Mouse (Mus musculus): ENCODE measurements around the gene Emsy. TPM values are rescaled to one million over a fixed set of nuclear protein-coding genes. Genes with fewer than 3 reads are reported as not detected.
A peak's percentile ranks its signal among the peaks of the same experiment; 100 is the strongest.

Gene Emsy
- polyA plus RNA-seq, 1 experiment from 2014 or later, result 14.1 TPM

- no peak for TF ChIP-seq CTCF (IDR thresholded peaks at IDR 0.05; ENCODE audit: low read depth)
Observed at GRCm38 (mm10) chr7:98690126-98690525, 33.5 kb upstream of the Emsy start.

DNA sequence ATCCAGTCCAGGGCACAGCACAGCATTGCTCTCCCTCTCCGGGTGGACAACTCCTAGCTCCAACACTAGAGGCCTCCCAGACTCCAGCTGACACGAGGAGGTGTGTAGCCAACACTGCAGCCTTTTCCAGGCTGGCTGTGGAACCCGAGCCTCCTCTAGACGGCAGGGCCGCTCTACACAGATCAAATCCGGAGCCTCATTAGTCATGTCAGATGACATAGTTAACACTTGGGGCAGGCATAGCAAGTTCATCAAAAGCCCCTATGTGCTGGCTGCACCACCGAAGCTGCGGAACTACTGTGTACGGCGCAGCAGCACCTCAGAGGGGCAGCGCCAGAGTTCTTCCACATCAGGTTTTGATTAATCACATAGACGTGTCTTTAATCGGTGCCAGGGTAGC lies 29.3 kb upstream of the Emsy start:
- ATAC-seq (replicated peaks; ENCODE audit: low FRiP score, low read depth), result peak; percentile 91

More at GRCm38 (mm10) chr7:98690126-98690525, 33.5 kb upstream of the Emsy start:
- Histone ChIP-seq H3K4me3 (replicated peaks; ENCODE audit: low read depth, low read length) (no peak overlapping the region), H3K9me3 (replicated peaks; ENCODE audit: low read length) (no peaks in the 10 kb centered on the region), H3K27me3 (ENCODE audit: insufficient read depth, low read length) (no peaks in the 10 kb centered on the region), H3K36me3 (ENCODE audit: insufficient read depth, low read length) (no peaks in the 10 kb centered on the region), H3K4me2 (ENCODE audit: low read length) (no peak overlapping the region), H3K4me1 (replicated peaks; ENCODE audit: insufficient read depth, low read length) (no peaks in the 10 kb centered on the region; the same call in none of the 2 replicates), H3K9ac (ENCODE audit: low read depth, low read length) (no peak overlapping the region), H3K27ac (no peak overlapping the region)
- ATAC-seq (replicated peaks; ENCODE audit: low FRiP score, low read depth) (no peak), DNase-seq (ENCODE audit: low spot score) (no peak)
- WGBS, result 76% methylated on average over 1 of the region's 1 CpGs

GRCm38 (mm10) chr7:98682821-98683220 lies 26.2 kb upstream of the Emsy start:
- ATAC-seq (replicated peaks; ENCODE audit: low FRiP score, low read depth) (no peak), DNase-seq (ENCODE audit: low spot score) (no peak)
- 94% methylated on average over 10 of the region's 10 CpGs for WGBS
- H3K4me2 ChIP-seq (ENCODE audit: low read length), result no peak overlapping the region
- no peak overlapping the region for H3K4me3 ChIP-seq (replicated peaks; ENCODE audit: low read depth, low read length)
- no peaks in the 10 kb centered on the region for H3K4me1 ChIP-seq (replicated peaks; ENCODE audit: insufficient read depth, low read length)
- H3K27ac ChIP-seq, result no peak overlapping the region
- no peaks in the 10 kb centered on the region for H3K36me3 ChIP-seq (ENCODE audit: insufficient read depth, low read length)
- H3K27me3 ChIP-seq (ENCODE audit: insufficient read depth, low read length), result no peaks in the 10 kb centered on the region
- no peak overlapping the region for H3K9ac ChIP-seq (ENCODE audit: low read depth, low read length)
- H3K9me3 ChIP-seq (replicated peaks; ENCODE audit: low read length), result no peaks in the 10 kb centered on the region
- TF ChIP-seq CTCF (IDR thresholded peaks at IDR 0.05; ENCODE audit: low read depth), result no peak

More for the DNA sequence above, 29.3 kb upstream of the Emsy start:
- peak; percentile 90 for DNase-seq (ENCODE audit: low spot score)
- Histone ChIP-seq H3K9ac (ENCODE audit: low read depth, low read length) (0 out of 2 replicates have a peak overlapping the region, but pooled peaks have one; percentile 27), H3K9me3 (replicated peaks; ENCODE audit: low read length) (no peaks in the 10 kb centered on the region), H3K27ac (no peak overlapping the region), H3K4me1 (replicated peaks; ENCODE audit: insufficient read depth, low read length) (no peaks in the 10 kb centered on the region), H3K36me3 (ENCODE audit: insufficient read depth, low read length) (no peaks in the 10 kb centered on the region), H3K27me3 (ENCODE audit: insufficient read depth, low read length) (no peaks in the 10 kb centered on the region), H3K4me3 (replicated peaks; ENCODE audit: low read depth, low read length) (peak overlapping the region; percentile 11; the same call in 1 of the 2 replicates), H3K4me2 (ENCODE audit: low read length) (peak overlapping the region; percentile 44)
- WGBS, result 16% methylated on average over 13 of the region's 13 CpGs
- TF ChIP-seq CTCF (IDR thresholded peaks at IDR 0.05; ENCODE audit: low read depth), result peak; percentile 76

GRCm38 (mm10) chr7:98680691-98681090 lies 24.1 kb upstream of the Emsy start:
- TF ChIP-seq CTCF (IDR thresholded peaks at IDR 0.05; ENCODE audit: low read depth), result no peak
- DNase-seq (ENCODE audit: low spot score), result no peak
- ATAC-seq (replicated peaks; ENCODE audit: low FRiP score, low read depth), result no peak
- Histone ChIP-seq H3K4me2 (ENCODE audit: low read length) (no peak overlapping the region), H3K9ac (ENCODE audit: low read depth, low read length) (no peak overlapping the region), H3K9me3 (replicated peaks; ENCODE audit: low read length) (no peaks in the 10 kb centered on the region), H3K4me1 (replicated peaks; ENCODE audit: insufficient read depth, low read length) (0 out of 2 replicates have a peak, but pooled peaks cover 3% of the 10 kb centered on the region), H3K27me3 (ENCODE audit: insufficient read depth, low read length) (no peaks in the 10 kb centered on the region), H3K36me3 (ENCODE audit: insufficient read depth, low read length) (no peaks in the 10 kb centered on the region), H3K4me3 (replicated peaks; ENCODE audit: low read depth, low read length) (no peak overlapping the region), H3K27ac (no peak overlapping the region)
- 65% methylated on average over 2 of the region's 2 CpGs for WGBS

DNA sequence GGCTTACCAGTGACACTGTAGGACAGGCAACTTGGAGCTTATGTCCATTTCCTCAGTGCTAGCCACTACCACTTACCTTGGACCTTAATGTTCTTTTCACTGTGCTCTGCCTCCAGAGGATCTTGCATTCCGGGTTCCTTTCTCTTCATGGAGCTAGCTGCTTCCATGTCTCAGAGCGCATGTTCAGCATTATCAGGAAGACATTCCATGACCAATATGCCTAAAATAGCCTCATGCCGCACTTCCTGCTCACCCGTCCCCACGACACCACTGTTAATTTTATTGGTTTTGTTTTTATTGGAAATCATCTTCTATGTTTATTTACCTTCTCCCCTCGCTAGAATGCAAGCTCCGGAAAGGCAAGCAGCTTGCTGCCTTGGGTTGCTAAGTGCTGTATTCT lies 21.9 kb upstream of the Emsy start:
- Histone ChIP-seq H3K36me3 (ENCODE audit: insufficient read depth, low read length) (no peaks in the 10 kb centered on the region), H3K4me1 (replicated peaks; ENCODE audit: insufficient read depth, low read length) (0 out of 2 replicates have a peak, but pooled peaks cover 3% of the 10 kb centered on the region), H3K27ac (peak overlapping the region; percentile 50; the same call in 1 of the 2 replicates), H3K4me2 (ENCODE audit: low read length) (peak overlapping the region; percentile 16), H3K9ac (ENCODE audit: low read depth, low read length) (no peak overlapping the region), H3K4me3 (replicated peaks; ENCODE audit: low read depth, low read length) (no peak overlapping the region), H3K27me3 (ENCODE audit: insufficient read depth, low read length) (no peaks in the 10 kb centered on the region), H3K9me3 (replicated peaks; ENCODE audit: low read length) (no peaks in the 10 kb centered on the region)
- DNase-seq (ENCODE audit: low spot score), result peak; percentile 79
- ATAC-seq (replicated peaks; ENCODE audit: low FRiP score, low read depth), result no peak
- no peak for TF ChIP-seq CTCF (IDR thresholded peaks at IDR 0.05; ENCODE audit: low read depth)
- WGBS, result 30% methylated on average over 7 of the region's 7 CpGs

DNA sequence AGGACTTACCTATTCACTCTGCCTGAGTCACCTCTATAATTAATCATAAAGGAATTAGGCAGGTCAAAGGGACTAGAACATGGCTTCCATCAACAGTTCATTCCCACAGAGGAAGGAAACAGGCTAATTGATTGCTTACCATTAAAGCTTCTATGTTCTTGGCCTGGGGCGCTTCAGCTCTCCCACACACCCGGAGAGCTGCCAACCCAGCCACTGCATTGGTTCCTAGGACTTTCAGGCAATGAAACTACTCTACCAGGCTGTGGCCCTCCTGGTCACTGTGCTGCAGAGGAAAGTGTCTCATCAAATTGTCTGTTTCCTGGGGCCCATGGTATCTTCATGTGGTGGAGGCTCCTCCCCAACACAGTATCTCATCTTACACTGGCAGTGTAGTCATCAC lies 20.9 kb upstream of the Emsy start:
- DNase-seq (ENCODE audit: low spot score), result peak; percentile 24
- 0 out of 2 replicates have a peak, but pooled peaks cover 3% of the 10 kb centered on the region for H3K4me1 ChIP-seq (replicated peaks; ENCODE audit: insufficient read depth, low read length)
- TF ChIP-seq CTCF (IDR thresholded peaks at IDR 0.05; ENCODE audit: low read depth), result no peak
- no peak overlapping the region for H3K4me2 ChIP-seq (ENCODE audit: low read length)
- H3K4me3 ChIP-seq (replicated peaks; ENCODE audit: low read depth, low read length), result no peak overlapping the region
- H3K9me3 ChIP-seq (replicated peaks; ENCODE audit: low read length), result no peaks in the 10 kb centered on the region
- 42% methylated on average over 2 of the region's 2 CpGs for WGBS
- H3K27ac ChIP-seq, result no peak overlapping the region
- no peak for ATAC-seq (replicated peaks; ENCODE audit: low FRiP score, low read depth)
- no peak overlapping the region for H3K9ac ChIP-seq (ENCODE audit: low read depth, low read length)
- no peaks in the 10 kb centered on the region for H3K36me3 ChIP-seq (ENCODE audit: insufficient read depth, low read length)
- no peaks in the 10 kb centered on the region for H3K27me3 ChIP-seq (ENCODE audit: insufficient read depth, low read length)

DNA sequence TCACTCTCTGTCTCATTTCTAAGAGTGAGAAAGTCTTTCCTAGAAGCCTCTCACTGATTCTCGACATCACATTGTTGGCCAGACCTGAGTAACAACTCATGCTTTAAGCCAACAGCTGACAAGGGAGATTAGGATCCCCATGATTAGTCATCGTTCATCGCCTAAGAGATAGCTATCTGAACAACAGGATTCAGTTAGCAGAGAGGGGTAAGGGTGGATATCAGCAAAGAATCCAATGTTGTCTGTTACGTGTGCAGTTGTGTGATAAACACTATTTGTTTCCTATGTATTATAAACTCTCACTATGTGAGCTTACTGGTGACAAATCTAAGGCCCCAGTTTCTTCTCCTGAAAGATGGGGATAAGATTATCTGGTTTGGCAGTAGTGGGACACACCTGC lies 17.8 kb upstream of the Emsy start:
- H3K4me2 ChIP-seq (ENCODE audit: low read length), result no peak overlapping the region
- H3K27ac ChIP-seq, result no peak overlapping the region
- no peak overlapping the region for H3K9ac ChIP-seq (ENCODE audit: low read depth, low read length)
- H3K9me3 ChIP-seq (replicated peaks; ENCODE audit: low read length), result no peaks in the 10 kb centered on the region
- DNase-seq (ENCODE audit: low spot score) (no peak), ATAC-seq (replicated peaks; ENCODE audit: low FRiP score, low read depth) (no peak)
- H3K4me1 ChIP-seq (replicated peaks; ENCODE audit: insufficient read depth, low read length), result 0 out of 2 replicates have a peak, but pooled peaks cover 7% of the 10 kb centered on the region
- no peaks in the 10 kb centered on the region for H3K27me3 ChIP-seq (ENCODE audit: insufficient read depth, low read length)
- H3K36me3 ChIP-seq (ENCODE audit: insufficient read depth, low read length), result no peaks in the 10 kb centered on the region
- 76% methylated on average over 4 of the region's 4 CpGs for WGBS
- no peak overlapping the region for H3K4me3 ChIP-seq (replicated peaks; ENCODE audit: low read depth, low read length)
- no peak for TF ChIP-seq CTCF (IDR thresholded peaks at IDR 0.05; ENCODE audit: low read depth)
